Mouse (Mus musculus) liver (tissue): Measurements from ENCODE around the gene Cxcr5.

ENCODE experiments used
- DNase-seq: peaks from one replicate; pipeline ENCODE4 v3.0.0-alpha.2; 2020; ENCODE audit warnings: mixed read lengths

The Cxcr5 gene

GRCm38 (mm10) chr9:44477339-44478228 is 84.1 kb downstream of the Cxcr5 start:
- DNase-seq = no peak

GRCm38 (mm10) chr9:44475936-44476335 is 85.7 kb downstream of the Cxcr5 start:
- DNase-seq = no peak

GRCm38 (mm10) chr9:44474327-44474726 is 87.3 kb downstream of the Cxcr5 start:
- DNase-seq = no peak

- no peak for DNase-seq
These were observed 88.5 kb downstream of the Cxcr5 start for GRCm38 (mm10) chr9:44473184-44473583.

- no peak for DNase-seq
These were observed 92.9 kb downstream of the Cxcr5 start for GRCm38 (mm10) chr9:44468800-44469199.

- DNase-seq = no peak
These were observed 93.5 kb downstream of the Cxcr5 start for GRCm38 (mm10) chr9:44468224-44468623.

- no peak for DNase-seq
These were observed 99.7 kb downstream of the Cxcr5 start for GRCm38 (mm10) chr9:44461950-44462349.
